Mouse (Mus musculus): ENCODE data around the gene Cldn10.

Cldn10 gene

DNA sequence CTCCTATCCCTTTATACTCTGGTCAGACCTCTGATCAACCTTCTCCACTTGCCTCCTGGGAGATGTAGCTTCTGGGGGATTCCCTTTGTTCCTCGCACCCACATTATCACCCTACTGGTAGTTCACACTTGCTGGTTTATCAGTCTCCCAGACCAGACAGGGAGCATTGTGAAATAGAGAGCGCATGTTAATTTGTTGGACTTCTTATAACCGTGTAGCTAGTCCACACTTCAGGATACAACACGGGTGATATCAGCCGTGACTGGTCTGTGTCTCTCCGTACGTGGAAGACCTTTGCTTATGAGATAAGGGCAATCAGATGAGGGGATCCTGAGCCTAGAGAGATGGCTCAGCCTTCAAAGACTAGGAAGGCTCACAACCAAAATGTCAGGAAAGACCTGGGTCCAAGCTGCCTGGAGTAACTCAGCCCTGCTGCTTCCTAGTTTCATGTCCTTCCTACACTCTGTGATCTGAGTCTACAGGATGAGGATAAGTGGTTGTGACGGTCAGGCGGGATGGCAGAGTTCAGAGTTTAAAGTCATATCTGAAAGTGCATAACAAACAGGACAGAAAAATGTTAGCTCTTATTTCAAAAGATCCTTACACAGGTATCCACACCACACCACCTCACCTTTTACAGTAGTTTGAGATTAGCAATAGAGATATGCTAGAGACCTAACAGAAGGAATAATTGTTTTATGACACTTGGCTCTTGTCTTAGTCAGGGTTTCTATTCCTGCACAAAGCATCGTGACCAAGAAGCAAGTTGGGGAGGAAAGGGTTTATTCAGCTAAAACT, 78.5 kb downstream of the Cldn10 start:
- DNase-seq, result no peak

DNA sequence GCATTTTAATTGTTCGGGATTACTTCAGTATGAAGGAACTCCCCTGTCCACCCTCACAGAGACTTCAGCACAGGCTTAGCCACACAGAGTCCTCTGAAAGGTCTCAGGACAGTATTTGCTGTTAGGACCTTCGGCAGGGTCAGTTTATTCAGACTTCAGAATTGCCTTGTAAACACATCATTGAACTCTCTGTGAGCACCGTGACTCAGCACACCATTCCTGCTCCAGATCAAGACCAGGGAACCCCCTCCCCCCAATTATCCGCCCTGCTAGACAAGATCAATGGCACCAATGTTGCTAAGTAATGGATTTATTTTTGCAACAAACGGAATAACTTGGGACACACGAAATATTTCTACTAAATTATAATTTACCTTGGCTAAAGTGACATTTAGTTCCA, 79.7 kb downstream of the Cldn10 start:
- no peak for DNase-seq

DNA sequence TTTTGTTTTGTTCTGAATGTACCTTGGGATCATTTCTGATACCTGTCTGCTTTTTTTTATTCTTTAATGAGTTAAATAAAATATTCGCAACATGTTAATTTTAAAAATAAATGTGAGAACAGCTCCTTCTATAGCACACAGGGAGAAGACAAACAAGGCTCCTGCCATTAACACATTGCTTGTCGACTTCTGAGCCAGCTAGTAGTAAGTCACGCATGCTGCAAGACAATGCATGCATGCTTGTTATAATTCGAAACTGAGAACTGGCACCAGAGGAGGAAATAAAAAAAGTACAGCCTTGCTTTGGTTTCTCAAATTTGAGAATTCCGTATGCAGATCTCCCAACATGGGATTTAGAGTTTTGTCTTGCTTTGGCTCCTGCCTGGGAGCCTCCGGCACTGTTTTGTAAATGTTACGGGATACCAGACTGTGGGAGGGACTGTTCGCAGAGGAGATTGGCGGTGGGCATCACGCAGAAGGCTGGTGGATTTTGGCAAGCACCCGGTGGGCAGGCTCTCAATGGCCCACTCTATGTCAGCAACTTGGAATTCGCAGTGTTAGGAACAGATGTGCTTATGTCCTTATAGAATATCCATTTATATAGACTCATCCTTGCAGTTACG, 80.5 kb downstream of the Cldn10 start:
- DNase-seq, result no peak

DNA sequence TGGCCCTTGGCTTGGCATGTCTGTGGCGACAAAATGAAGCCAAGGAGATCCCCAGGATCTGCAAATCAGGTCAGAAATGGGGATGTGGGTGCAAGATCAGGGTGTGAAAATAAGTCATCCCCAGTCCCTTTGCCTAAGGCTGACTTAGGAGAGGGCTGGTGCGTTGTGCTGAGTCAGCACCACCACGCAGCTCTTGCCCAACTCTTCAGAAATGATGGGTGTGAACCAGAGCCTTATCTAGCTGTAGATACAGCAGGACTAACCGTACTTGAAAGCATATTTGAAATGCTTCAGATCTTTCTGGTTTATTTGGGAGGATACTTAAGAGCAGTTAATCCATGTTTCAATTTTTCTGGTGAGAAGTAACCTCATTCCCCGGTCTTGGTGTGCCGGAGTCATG, 82.0 kb downstream of the Cldn10 start:
- no peak for DNase-seq

DNA sequence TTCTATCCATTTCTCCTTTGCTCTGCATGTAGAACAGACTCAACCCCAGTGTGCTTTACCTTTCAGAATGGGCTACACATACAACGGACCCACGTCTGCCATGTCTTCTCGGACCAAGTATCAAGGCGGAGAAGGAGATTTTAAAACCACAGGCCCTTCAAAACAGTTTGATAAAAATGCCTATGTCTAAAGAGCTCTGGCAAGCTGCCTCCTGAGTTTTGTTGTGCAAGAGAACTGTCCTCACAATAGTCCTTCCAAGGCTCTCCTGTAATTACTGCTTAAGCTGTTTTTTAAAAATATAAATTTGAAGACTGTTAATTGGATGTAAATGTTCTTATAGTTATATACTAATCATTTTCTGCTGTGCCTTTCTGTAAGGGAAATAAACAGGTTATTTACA, 86.4 kb downstream of the Cldn10 start:
- DNase-seq, result no peak

DNA sequence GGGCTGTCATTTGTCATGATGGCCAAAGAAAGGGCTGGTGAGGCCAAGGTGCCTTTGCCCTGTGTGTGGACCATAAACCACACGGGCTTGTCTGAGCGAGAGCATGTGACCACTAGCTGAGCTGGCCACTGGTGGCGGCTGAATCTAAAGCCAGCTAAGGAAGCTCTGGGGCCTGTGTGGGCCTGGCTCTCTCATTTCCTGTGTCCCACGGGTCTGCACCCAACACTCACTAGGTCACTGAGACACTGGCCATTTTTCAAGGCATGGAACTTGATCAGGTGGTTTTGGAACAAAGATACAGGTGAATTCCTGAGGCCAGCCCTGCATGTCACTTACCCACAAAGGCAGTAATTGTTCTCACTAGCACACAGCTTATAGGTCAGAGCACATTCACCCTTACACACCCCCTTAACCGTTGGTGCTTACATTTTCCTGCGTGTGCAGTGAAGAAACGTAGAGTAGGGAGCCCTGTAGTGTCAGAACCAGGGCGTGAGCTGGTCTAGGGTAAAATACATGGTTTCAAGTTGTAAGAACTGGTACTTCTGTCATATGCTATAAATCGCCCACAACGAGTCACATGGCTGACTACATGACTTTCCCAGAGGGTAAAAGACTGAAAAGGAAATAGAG, 87.2 kb downstream of the Cldn10 start:
- DNase-seq, result no peak

DNA sequence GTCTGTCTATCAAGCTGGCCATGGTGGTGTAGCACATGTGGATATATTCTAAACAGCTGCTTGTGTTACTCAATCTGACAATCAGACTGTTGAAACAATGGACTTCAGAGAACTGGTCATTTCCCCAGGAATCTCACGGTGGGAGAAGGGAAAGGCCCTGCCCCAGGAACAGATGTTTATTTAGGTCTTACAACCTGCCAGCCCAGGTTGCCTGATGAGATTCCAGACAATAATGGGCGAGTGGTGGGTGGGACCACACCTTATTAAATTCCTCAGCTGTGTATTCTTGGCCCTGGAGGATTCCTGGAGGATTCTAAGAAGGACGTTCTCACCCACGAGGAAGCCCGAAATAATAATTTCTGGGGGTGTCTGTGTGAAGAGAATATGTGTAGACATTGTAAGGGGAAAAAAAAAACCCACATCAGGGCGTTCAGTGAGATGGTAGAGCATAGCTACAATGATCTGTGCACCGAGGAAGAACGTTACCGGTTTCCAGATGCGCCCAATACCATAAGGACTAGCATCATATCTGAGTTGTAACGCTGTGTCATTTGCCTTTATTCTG, 90.7 kb downstream of the Cldn10 start:
- DNase-seq, result no peak

DNA sequence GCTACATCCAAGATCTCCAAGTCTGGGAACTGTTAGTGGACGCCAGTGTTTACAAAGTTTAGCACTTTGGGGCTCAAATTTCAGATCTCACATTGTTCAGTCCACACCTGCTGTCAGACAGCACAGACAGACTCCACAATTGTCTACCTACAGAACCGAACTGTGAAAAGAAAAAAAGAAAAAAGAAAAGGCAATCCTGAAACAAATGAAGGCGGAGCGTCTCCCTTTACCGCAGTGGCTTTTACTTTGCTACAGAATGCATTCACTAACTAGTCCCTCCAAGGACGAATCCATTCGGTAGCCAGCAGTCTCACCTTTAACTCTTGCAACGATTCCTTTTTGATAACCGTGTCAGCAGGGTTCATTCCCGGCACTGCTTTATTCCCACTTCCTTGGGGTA, 93.0 kb downstream of the Cldn10 start:
- no peak for DNase-seq

DNA sequence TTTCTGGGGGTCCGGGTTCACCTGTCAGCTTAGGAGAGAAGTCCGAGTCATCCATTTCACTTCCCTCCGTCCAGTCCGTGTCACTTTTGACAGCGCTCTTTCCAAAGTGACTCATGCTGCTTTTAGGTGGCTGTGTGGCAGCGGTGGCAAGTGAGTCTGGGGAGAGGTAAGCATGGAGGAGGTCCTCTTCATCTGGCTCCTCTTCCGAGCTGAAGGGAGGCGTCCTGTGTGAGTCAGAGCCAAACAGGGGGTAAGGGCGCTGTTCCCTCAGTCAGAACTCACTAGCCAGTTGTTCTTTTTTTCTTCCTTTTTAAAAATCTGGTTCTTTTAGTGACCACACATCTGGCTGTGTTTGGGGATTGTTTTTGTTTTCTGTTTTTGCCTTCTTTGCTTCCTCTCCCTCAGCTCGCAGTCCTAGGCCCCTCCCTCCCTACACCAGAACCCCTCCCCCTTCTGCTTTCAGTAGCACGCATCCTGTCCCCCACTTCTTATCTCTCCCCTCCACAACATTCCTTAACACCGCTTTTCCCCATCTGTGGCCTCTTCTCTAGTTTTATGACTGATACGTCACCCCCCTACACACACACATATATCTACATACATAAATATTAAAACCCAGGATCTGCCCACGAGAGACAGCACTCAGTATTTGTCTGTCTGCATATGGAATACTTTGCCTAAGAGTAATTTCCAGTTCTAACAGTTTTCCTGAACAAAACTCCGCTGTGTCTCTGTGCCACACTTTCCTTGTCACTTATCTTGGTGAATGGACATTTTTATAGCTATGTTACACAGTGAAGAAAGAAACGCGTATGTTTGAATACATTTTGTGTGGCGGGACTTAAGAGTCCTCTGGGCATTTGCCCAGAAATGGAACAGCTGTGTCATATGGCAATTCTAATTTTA, 95.9 kb downstream of the Cldn10 start:
- DNase-seq, result no peak

DNA sequence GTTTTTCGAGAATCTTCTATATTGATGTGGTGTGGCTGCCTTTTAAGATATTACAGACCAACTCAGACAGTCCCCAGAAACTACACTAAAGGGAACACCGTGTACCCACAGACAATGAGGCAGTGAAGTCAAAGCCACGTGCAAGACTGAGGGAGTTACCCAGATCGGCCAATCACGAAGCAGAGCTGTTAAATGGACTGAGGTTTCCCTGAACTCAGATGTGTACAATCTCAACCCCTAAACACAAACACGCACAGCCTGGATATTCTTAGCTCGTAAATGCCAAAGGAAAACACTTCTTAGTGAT, 96.5 kb downstream of the Cldn10 start:
- DNase-seq, result no peak

DNA sequence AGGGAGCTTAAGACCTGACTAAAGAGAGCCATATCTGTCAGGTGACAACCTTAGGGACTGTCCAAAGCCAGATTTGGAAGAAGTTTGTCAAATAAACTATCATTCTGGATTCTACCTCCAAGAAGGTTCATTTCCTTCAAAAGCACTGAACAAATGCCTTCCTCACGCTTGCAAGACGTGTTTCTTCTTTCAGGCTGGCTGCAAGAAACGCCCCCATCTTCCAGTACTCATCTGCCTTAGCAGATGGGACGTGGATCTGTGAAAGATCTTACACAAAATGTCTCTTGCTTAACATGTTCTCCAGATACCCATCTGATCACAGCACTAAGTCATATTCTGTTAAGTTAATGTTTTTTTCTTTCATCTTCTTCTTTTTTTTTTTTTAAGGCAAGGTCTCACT, 102.4 kb downstream of the Cldn10 start:
- no peak for DNase-seq

DNA sequence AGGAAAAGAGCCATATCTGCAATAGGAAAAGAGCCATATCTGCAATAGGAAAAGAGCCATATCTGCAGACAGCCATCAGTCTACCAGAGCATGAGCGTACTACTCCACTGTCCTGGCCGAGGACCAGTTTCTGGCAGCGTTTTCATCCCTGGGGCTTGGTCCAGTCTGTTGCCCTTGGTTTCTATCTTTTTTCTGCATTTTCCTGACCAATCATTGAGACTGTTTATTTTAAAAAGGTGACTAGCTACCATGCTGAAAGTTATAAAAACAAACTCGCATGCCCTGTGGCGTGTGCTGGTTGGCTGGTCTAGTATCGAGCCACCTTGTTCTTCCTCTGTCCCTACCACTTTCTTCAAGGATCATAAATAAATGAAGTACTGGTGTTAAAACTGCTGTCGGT, 107.5 kb downstream of the Cldn10 start:
- DNase-seq, result no peak

DNA sequence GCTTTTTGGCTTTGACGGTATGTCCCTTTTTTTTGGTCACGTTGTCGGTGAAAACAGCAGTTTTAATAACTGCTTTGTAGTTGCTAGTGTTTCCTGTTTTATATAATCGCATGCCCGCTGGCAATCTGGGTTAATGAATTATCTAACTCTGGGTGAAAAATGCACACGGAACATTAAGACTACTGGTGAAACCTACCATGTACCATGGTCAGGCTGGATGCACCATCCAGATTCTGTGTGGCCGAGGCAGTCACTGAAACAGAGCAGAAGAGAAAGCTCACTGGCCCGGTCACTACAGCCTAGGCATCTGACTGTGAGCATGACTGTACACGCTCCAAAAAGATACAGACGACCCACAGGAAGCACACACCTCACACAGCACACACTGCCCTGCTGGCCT, 107.9 kb downstream of the Cldn10 start:
- DNase-seq, result no peak

DNA sequence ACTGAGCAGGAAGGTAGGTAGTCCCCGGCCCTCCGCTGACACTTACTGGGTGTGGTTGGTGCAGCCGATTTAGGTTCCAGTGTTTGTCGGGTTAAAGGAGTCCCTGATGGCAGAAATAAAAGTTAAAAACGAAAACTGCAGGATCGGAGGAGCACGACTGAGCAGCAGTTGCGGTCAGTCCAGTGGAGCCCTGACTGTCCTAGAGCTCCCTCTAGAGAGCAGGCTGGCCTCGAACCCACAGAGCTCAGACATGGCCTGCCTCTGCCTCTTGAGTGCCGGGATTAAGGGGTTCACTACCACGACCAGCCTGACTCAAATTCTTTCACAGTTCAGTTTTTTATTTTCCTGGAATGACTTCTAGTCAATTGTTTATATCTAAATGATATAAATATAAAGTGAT, 112.2 kb downstream of the Cldn10 start:
- DNase-seq, result peak in 1 of 2 experiments; percentile 13

DNA sequence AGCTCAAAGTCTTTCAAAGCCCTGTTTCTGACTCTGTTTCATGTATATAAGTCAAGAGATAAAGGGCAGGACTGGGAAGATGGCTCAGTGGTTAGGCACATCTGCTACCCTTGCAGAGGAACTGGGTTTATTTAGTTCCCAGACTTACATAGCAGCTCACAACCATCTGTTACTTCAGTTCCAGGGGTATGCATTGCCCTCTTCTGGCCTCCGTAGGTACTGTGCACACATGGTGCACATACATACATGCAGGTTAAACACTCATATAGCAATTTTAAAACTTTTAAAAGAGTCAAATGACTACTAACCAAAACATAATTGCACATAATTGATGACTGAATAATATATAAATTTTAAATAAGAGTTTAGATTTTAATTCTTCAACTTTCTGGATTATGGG, 113.2 kb downstream of the Cldn10 start:
- DNase-seq, result no peak

DNA sequence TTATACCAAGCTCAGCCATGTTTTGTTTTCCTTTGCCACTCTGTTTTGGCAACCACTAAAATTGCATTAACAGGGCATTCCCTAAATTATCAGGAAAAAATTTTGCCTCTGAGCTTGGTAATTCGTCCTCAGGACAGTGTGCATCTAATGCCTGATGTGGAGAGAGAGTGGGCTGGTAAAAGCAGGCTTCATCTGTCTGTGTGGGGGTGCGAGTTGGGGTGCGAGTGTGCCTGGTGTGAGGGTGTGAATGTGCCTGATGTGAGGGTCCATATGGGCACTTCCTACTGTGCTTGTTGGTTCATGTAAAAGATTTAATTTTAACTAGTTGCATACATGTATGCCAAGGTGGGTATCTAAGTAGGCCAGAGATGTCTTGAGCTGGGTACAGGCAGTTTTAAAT, 115.7 kb downstream of the Cldn10 start:
- no peak for DNase-seq

DNA sequence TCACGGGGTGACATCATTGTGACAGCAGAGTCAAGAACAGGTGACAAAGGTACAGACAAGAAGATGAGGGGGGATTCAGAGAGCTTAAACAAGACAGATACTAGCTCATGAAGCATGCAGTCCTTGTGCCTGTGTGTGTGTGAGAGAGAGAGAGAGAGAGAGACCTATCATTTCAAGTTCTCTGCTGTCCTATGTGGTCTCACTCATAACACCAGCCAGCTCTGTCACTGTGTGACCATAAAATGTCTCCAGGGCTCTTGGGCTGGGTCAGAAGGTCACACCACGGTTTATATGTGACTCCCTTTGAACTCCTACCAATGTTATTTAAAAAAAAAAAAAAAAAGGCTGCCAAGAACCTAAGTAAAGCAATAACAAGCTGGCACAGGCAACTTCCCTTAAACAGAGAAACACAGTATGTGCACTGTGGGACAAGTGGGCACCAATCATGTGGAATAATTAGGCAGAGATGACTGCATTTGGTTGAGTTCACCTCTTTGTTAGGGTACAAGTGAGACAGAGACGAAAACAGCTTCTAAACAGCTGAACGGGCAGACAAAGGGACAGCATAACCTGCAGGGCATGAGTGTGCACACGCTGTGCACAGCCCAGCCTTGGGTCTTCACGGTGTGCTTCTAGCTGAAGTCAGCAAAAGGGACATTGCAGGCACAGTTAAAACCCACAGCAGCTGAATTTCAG, 116.3 kb downstream of the Cldn10 start:
- no peak for DNase-seq

DNA sequence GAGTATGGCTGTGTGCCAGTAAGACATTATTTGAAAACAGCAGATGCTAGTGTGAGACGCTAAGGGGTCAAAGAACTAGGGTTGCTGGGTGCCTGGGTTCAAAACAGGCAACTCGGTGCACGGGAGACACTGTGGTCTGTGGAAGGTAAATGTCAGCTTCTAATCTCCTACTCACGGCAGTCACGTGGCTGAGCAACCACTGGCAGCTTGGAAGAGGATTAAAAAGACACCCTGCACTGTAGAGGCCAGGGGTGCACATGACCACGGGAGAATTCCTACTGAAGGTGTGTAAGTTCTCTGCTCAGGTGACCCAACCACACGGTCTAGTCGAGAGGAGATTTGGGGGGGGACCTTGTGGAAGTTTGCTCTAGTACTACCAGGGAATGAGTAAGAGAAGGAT, 119.9 kb downstream of the Cldn10 start:
- no peak for DNase-seq

DNA sequence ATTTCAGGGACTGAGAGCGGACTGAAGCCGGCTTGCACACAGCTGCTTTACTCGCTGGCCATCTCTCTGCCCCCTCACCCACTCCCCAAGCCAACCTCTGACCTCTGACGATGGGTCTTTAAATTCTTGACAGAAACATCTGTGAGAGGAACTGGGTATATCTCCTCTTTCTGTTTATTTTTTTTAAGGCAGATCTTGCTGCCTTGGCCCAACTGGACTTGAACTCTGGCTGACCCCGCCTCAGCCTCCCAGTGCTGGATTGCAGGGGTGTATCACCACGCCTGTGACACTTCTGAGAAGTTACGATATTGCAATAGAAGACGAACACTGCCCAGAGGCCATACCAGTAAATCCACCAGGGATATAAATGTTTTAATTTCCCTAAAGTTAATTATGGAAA, 122.2 kb downstream of the Cldn10 start:
- peak; percentile 58 to 64 for DNase-seq

DNA sequence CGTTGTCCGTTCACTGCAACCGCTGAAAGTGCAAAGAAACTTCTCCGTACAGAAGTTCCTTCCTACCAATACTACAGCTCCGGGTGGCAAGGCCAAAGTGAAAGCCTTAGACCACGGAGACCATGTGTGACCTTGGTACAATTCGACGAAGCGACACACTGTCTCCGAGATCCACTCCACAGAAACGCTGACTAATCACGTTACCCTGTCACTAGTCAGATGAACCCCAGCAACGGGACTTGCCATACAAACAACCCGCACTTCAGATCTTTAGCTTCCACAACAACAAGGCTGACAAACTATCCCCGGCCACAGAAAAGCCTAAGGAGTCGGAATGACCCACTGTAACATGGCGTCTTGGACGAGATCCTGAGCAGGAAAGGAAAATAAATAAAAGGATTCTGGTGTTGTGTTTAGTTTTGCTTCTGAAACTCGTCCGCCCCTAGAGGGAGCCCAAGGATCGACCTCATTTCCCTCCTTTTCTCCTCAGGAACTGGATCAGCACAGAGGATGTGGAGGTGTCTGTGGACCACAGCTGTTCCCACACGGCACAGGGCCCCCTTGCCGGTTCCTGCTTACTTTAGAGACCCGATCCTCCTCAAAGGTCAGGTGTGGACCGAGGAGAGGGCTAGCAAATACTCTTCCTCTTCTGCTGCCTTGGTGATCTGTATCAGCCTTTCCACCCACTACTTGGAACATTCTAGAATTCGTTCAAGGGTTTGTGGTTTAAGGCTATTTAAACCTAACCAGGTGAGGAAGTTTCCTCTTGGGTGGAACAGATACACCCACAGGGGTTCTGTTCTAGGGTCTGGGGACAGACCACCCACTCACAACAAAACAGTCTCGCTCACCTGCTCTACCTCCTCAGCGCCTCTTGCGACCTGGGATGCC, 122.9 kb downstream of the Cldn10 start:
- peak; percentile 73 to 79 for DNase-seq

DNA sequence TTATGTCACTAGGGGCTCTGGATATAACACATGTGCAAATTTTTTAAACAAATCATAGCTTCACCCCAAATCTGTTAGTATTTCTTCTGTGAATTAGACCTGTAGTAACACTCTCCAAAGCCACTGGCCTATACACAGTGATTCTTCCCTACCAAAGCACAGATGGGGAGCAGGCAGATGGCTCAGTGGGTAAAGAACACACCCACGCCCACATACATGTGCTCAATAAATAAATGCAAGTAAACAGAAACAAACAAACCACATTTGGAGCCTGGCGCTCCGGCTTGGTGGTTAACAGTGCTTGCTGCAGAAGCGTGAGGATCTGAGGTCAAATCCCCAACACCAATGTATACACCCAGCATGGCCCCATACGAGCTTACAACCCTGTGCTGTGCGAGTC, 123.8 kb downstream of the Cldn10 start:
- no peak for DNase-seq
